Mouse (Mus musculus) G1E-ER4 (cell line): ENCODE measurements around the gene Tmod1. TPM values are rescaled to one million over a fixed set of nuclear protein-coding genes. Genes with fewer than 3 reads are reported as not detected.

Experiments used
- GATA1 ChIP-seq: IDR thresholded peaks from one replicate; pipeline ENCODE4 v1.8.0; 2012; ENCODE audit warnings: low read length, inconsistent platforms
- polyA plus RNA-seq: library from polyadenylated mRNA; stranded (reverse); fragments of >175 nt; gene quantifications from 2 replicates; pipeline ENCODE4 v1.2.3, GENCODE M21; 2012

The Tmod1 gene
- polyA plus RNA-seq, 1 experiment = 2.1 TPM

DNA sequence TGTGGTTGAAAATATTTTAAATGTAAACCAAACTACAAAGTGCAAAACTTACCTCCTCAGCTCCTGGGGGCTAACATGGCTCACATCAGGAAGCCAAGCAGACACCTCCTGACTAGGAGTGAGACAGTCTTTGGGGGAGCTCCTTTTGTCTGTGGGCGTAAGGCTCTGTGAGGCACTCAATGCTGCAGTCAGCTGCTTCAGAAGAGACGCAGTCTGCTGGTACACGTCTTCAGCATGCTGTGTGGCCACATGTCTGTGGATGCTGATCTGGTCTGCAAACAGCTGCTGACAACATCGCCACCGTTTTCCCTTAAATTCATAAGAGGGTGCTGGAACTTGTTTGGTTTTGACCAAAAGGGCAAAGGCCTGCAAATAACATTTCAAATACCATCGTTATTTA lies 93.1 kb downstream of the Tmod1 start:
- no peak for TF ChIP-seq GATA1

DNA sequence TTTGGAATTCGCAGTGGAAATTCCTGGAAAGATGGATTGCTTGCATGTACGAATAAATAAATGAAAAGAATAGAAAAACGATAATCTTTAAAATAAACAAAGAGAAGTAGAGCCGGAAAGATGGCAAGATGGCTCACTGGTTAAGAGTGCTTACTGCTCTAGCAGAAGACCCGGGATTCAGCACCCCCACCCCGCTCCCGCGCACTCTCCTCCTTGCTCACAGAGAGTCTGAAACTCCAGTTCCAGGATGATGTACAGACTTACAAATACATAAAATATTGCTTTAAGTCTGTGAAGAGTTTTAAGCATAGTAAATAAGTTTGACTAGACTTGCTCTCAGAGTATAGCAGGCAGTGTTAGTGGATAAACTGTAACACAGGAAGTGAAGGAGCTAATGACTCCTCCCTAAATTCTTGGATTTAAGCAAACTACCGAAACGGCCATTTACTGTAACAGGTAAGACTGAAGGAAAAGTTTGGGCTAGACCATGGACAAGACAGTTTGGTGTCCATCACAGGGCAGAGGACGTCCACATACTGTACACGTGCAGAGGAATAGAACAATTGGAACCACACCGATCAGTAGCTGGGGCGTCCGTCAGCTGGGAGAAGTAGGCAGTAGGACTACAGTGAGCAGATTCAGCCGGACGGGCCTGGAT lies 99.0 kb downstream of the Tmod1 start:
- TF ChIP-seq GATA1 = no peak

DNA sequence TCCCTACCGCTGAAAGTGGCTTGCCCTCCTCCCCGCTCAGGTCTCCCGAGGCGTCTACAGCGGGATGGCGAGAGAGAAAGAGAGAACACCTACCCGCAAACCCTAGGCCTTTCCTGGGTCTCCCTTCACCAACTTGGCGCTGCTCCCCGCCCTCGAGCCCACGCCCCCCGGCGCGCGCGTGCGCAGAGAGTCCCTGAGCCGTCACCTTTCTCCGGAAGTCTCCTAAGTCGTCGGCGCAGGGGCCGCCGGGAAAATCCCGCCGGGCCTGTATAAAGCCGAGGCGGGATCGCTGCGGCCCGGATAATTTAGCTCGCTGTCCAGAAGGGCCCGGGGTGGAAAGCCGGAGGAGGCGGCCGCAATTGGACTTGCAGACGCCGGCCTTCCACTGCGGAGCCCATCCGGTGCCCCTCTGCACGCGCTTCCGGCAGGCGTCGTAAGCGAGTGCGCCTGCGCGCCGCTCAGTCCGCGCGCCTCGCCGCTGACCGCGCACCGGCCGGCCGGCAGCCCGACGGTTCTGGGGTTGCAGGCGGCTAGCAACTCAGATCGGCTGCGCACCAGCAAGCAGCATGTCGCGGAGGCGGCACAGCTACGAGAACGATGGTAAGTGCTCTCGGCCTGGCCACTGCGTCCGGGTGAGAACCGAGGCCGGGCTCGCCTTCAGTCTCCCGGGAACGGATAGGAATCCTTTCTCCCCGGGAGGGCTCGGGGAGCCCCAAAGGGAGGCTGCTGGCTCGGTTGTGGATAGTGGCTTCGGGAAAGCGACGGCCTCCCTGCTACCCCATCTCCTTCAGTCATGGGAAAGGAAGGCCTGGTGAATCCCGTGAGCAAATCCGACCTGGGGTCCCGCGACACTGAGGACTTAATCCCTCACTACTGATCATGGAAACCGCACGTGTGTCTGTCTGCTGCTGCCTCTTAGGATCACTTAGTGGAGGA lies 99.8 kb downstream of the Tmod1 start, which contains the start of the genes Ncbp1 and Tstd2:
TSS of gene Ncbp1 (plus strand) at position 327 of the 936 bp plus-strand sequence.
TSS of gene Tstd2 (minus strand) at position 408 of the 936 bp plus-strand sequence.
- no peak for TF ChIP-seq GATA1

- no peak for TF ChIP-seq GATA1
These were observed 105.6 kb downstream of the Tmod1 start for GRCm38 (mm10) chr4:46144323-46144722.

DNA sequence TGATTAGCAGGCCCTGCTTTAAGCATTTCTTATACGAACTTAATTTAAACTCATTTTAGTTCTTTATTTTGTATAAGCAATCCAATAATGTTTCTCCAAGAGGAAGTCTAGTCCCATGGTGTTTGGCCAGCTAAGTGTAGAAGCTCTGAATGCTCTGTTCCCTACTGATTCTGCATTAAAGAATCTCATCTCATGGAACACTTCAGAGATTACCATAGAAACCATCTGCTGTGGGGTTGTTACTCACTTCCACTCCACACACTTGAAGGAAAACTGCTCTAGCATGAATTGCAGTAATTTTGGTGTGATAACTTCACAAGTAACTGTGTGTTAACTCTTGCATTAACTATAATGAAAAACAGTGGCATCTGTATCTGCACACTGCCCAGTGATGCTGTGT lies 108.1 kb downstream of the Tmod1 start:
- TF ChIP-seq GATA1 = no peak

- no peak for TF ChIP-seq GATA1
These were observed 113.3 kb downstream of the Tmod1 start for GRCm38 (mm10) chr4:46151903-46152544.

DNA sequence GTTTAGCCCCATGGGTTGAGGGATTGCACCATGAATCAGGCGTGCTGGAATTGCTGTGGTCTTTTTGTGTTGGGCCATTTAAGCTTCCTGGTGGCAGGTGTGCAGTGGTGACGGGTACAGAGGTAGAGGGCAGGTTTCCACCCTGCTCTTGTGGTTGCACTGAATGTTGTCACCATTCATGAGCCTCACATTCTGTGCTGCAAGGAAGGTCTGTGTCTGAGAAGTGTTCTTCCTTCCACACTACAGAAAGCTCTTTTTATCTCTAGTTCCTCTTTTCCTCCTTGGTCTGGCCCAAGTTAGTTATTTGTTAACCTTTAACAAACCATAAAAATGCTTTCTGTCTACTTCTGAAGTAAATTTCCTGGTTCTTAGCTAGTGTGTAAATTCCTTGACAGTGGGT lies 125.3 kb downstream of the Tmod1 start:
- no peak for TF ChIP-seq GATA1

Other genes starting within 250 kb of the Tmod1 start
- not detected in 2 replicates for gene Aldh1b1, start 239.9 kb upstream of the Tmod1 start, polyA plus RNA-seq
- gene Igfbpl1, start 212.0 kb upstream of the Tmod1 start, polyA plus RNA-seq = not detected in 2 replicates
- gene Stra6l, start 190.3 kb upstream of the Tmod1 start, polyA plus RNA-seq = not detected in 2 replicates
- gene Ccdc180, start 148.6 kb upstream of the Tmod1 start, polyA plus RNA-seq = not detected in 2 replicates
- 0.24 and 0.26 TPM in 2 replicates for gene Tdrd7, start 73.6 kb upstream of the Tmod1 start, polyA plus RNA-seq
- gene Ncbp1, start 99.7 kb downstream of the Tmod1 start, polyA plus RNA-seq = 15.7 and 22.5 TPM in 2 replicates
- 10.7 and 12.6 TPM in 2 replicates for gene Tstd2, start 99.8 kb downstream of the Tmod1 start, polyA plus RNA-seq
- gene Xpa, start 157.4 kb downstream of the Tmod1 start, polyA plus RNA-seq = 16.7 and 29.1 TPM in 2 replicates